Mouse (Mus musculus): ENCODE data around the gene Gsto2. TPM values are rescaled to one million over a fixed set of nuclear protein-coding genes. Genes with fewer than 3 reads are reported as not detected.

Gsto2 gene
- polyA plus RNA-seq (2014; fragmentation: Nextera tagmentation; extraction: Ambion mirVana) = 0.76 and 1.1 TPM in 2 replicates

DNA sequence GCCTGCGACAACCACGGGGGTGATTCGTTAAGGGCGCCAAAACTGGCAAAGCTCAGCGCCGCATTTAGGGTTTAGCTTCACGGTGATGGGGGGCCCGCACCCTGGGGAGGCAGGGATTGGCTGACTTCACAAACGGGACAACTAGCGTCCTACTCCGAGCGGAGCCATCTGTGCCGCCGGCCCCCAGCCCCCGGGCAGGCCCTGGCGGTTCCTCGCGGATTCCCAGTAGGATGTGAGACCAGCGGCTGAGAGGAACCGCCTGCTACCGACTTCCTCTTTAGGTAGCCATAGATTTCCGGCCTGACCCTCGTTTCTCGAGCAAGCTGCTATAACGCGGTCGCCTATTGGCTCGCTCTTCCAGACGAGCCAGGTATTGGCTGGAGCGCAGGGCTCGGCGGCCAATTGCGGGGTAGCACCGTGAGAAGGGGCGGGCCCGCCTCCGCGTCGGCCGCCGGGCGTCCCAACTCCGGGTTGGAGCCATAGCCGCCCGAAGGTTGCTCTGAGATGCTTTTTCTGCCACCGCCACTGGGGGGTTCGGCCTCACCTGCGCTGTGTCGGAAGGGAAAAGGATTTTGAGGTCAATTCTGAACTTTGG, at the start of gene Gsto2:
Gene Gsto2 (plus strand): TSS at position 182 of the 595 bp plus-strand sequence.
- H3K36me3 ChIP-seq (ENCODE audit: control insufficient read depth, insufficient read depth, low read length) = no peaks in the 10 kb centered on the region
- peak; percentile 100 for ATAC-seq (replicated peaks; ENCODE audit: low FRiP score)
- WGBS = under 1% methylated on average over 49 of the region's 49 CpGs

DNA sequence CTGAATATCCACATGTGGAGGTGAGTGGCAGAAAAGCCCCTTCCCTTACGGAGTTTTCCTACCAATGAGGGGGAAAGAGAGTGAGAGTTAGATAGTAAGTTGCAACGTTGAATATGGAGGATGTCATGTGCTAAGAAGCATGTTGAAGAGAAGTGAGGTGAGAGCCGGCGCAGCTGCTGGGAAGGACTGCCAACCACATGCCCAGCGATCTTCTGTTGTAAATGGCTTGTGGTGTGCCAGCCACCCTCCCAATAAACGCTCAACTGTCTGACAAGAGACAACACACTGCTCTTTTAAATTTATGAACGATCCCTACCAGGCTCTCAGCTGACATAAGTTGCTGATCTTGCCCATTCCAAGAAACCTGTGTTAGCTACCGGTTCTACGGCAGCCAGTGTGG, 47.6 kb upstream of the Gsto2 start:
- H3K4me2 ChIP-seq (ENCODE audit: low read depth, low read length, severe bottlenecking) = no peak overlapping the region
- H3K36me3 ChIP-seq (ENCODE audit: control insufficient read depth, insufficient read depth, low read length) = no peaks in the 10 kb centered on the region
- H3K9ac ChIP-seq (ENCODE audit: low read length) = no peak overlapping the region
- 88% methylated on average over 9 of the region's 9 CpGs for WGBS
- no peaks in the 10 kb centered on the region for H3K9me3 ChIP-seq (ENCODE audit: control insufficient read depth, low read length)
- H3K27me3 ChIP-seq (ENCODE audit: control insufficient read depth, insufficient read depth, low read length) = no peaks in the 10 kb centered on the region
- no peaks in the 10 kb centered on the region for H3K4me1 ChIP-seq (replicated peaks; ENCODE audit: control insufficient read depth, insufficient read depth, low read length)
- DNase-seq (ENCODE audit: low spot score) = no peak
- H3K4me3 ChIP-seq (ENCODE audit: low read depth, low read length) = no peak overlapping the region
- ATAC-seq (replicated peaks; ENCODE audit: low FRiP score) = no peak
- no peak overlapping the region for H3K27ac ChIP-seq (ENCODE audit: low read depth, low read length)

More for the DNA sequence above, at the start of gene Gsto2:
- Histone ChIP-seq H3K27me3 (ENCODE audit: control insufficient read depth, insufficient read depth, low read length) (no peaks in the 10 kb centered on the region), H3K27ac (ENCODE audit: low read depth, low read length) (peak within 1 kb of the TSS; percentile 34; the same call in 1 of the 2 replicates), H3K9me3 (ENCODE audit: control insufficient read depth, low read length) (no peaks in the 10 kb centered on the region), H3K9ac (ENCODE audit: low read length) (peak within 1 kb of the TSS; percentile 89), H3K4me3 (ENCODE audit: low read depth, low read length) (peak within 1 kb of the TSS; percentile 64), H3K4me2 (ENCODE audit: low read depth, low read length, severe bottlenecking) (peak within 1 kb of the TSS; percentile 84), H3K4me1 (replicated peaks; ENCODE audit: control insufficient read depth, insufficient read depth, low read length) (no peaks in the 10 kb centered on the region)
- DNase-seq (ENCODE audit: low spot score) = peak; percentile 97

DNA sequence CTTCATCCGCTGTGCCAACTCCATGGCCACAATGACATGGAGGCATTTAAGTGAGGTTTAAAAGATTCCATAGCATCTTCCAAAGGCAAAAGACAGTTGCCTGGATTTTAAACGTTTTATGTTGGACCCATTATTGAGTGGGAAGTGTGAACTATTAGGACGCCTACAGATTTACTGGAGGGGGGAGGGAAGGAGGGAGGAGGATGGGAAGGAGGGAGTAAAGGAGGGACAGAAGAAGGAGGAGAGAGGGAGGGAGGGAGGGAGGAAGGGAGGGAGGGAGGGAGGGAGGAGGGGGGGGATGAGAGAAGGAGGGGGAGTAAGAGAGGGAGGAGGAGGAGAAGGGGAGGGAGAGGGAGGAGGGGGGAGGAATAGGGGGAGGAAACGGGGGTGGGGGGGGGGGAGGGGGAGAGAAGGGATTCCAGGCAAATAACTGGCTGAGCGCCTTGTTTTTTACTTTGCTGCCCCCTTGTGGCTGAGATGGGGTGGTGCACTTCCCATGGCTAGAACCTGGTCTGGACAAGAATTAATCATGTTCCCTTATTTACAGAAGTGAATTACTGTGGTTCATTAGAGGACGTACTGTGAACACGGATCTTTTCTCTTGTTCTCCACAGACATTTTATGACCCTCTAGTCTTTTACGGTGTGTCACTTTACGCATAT, 44.4 kb upstream of the Gsto2 start:
- DNase-seq (ENCODE audit: low spot score) (peak; percentile 84), ATAC-seq (replicated peaks; ENCODE audit: low FRiP score) (0 out of 2 replicates have a peak, but pooled peaks have one; percentile 27)
- Histone ChIP-seq H3K9me3 (ENCODE audit: control insufficient read depth, low read length) (no peaks in the 10 kb centered on the region), H3K36me3 (ENCODE audit: control insufficient read depth, insufficient read depth, low read length) (no peaks in the 10 kb centered on the region), H3K9ac (ENCODE audit: low read length) (no peak overlapping the region), H3K27me3 (ENCODE audit: control insufficient read depth, insufficient read depth, low read length) (no peaks in the 10 kb centered on the region), H3K4me1 (replicated peaks; ENCODE audit: control insufficient read depth, insufficient read depth, low read length) (no peaks in the 10 kb centered on the region), H3K27ac (ENCODE audit: low read depth, low read length) (no peak overlapping the region), H3K4me2 (ENCODE audit: low read depth, low read length, severe bottlenecking) (no peak overlapping the region), H3K4me3 (ENCODE audit: low read depth, low read length) (no peak overlapping the region)
- WGBS = 23% methylated on average over 9 of the region's 9 CpGs

DNA sequence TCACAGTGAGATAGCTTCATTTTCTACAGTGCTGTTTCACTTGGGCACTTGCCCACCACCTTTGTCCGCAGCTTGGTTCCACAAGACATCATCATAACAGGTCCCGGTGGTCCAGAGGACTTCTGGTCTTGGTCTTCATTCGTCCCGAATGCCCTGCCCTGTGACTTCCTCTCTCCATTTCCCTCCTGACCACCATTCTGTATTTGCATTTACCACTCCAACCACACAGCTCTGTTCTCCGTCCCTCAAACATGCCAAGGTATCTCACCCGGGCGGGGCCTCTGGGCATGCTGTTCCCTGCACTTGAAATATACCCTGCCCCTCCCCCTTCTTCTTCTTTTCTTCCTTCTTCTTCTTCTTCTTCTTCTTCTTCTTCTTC, 43.9 kb upstream of the Gsto2 start:
- 67% methylated on average over 7 of the region's 7 CpGs for WGBS
- H3K27ac ChIP-seq (ENCODE audit: low read depth, low read length) = no peak overlapping the region
- no peak overlapping the region for H3K4me2 ChIP-seq (ENCODE audit: low read depth, low read length, severe bottlenecking)
- DNase-seq (ENCODE audit: low spot score) (no peak), ATAC-seq (replicated peaks; ENCODE audit: low FRiP score) (no peak)
- no peaks in the 10 kb centered on the region for H3K4me1 ChIP-seq (replicated peaks; ENCODE audit: control insufficient read depth, insufficient read depth, low read length)
- no peak overlapping the region for H3K9ac ChIP-seq (ENCODE audit: low read length)
- no peak overlapping the region for H3K4me3 ChIP-seq (ENCODE audit: low read depth, low read length)
- no peaks in the 10 kb centered on the region for H3K36me3 ChIP-seq (ENCODE audit: control insufficient read depth, insufficient read depth, low read length)
- no peaks in the 10 kb centered on the region for H3K27me3 ChIP-seq (ENCODE audit: control insufficient read depth, insufficient read depth, low read length)
- H3K9me3 ChIP-seq (ENCODE audit: control insufficient read depth, low read length) = no peaks in the 10 kb centered on the region

DNA sequence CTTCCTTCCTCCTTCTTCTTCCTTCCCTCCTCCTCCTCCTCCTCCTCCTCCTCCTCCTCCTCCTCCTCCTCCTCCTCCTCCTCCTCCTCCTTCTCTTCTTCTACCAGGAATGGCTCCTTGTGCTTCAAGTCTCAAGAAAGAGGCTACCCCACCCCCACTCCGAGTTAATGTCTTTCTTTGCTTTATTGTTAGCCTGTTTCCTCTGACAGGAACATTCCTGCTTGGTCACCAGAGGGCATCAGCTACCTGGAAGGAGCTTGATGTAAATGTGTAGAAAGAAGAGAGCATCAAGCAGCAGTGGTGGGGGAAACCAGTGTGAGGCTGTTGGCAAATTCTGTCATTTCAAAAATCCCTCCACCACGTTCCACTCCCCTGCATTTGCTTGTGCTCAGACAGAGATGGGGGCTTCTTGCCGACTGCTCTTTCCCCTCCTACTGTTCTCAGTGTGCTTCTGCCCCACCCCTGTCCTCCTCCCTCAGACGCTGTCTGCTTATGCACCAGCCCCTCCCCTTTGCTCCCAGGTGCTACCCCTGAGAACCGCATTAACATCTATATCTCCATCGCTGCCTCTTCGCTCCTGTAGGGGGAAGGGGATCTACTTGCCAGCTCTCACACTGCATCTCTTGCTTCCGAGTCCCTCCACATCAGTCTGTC, 43.1 kb upstream of the Gsto2 start:
- 20% methylated on average over 8 of the region's 8 CpGs for WGBS
- Histone ChIP-seq H3K4me2 (ENCODE audit: low read depth, low read length, severe bottlenecking) (no peak overlapping the region), H3K4me3 (ENCODE audit: low read depth, low read length) (no peak overlapping the region), H3K9ac (ENCODE audit: low read length) (no peak overlapping the region), H3K4me1 (replicated peaks; ENCODE audit: control insufficient read depth, insufficient read depth, low read length) (no peaks in the 10 kb centered on the region), H3K36me3 (ENCODE audit: control insufficient read depth, insufficient read depth, low read length) (no peaks in the 10 kb centered on the region), H3K27me3 (ENCODE audit: control insufficient read depth, insufficient read depth, low read length) (no peaks in the 10 kb centered on the region), H3K27ac (ENCODE audit: low read depth, low read length) (no peak overlapping the region), H3K9me3 (ENCODE audit: control insufficient read depth, low read length) (no peaks in the 10 kb centered on the region)
- no peak for DNase-seq (ENCODE audit: low spot score)
- ATAC-seq (replicated peaks; ENCODE audit: low FRiP score) = no peak

DNA sequence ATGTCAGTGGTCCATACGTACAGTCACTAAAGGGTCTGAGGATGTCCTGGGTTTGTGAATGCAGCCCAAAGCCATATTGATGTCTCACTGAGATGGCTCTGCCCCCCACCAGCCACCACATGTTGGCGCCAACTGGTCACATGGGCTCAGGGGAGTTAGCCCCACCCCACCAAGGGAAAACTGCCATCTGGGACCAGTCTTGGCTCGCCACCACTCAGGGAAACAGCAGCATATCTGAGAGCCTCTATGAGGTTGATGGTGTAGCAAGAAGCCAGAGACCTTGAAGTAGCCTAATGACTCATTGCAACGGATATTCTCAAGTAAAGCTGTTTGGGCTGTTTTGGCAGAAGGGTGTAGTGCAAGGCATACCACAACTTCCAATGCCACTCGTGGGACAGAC, 41.3 kb upstream of the Gsto2 start:
- Histone ChIP-seq H3K36me3 (ENCODE audit: control insufficient read depth, insufficient read depth, low read length) (no peaks in the 10 kb centered on the region), H3K9me3 (ENCODE audit: control insufficient read depth, low read length) (no peaks in the 10 kb centered on the region), H3K27me3 (ENCODE audit: control insufficient read depth, insufficient read depth, low read length) (no peaks in the 10 kb centered on the region), H3K9ac (ENCODE audit: low read length) (no peak overlapping the region), H3K4me1 (replicated peaks; ENCODE audit: control insufficient read depth, insufficient read depth, low read length) (no peaks in the 10 kb centered on the region), H3K4me3 (ENCODE audit: low read depth, low read length) (no peak overlapping the region), H3K27ac (ENCODE audit: low read depth, low read length) (no peak overlapping the region), H3K4me2 (ENCODE audit: low read depth, low read length, severe bottlenecking) (no peak overlapping the region)
- no peak for DNase-seq (ENCODE audit: low spot score)
- ATAC-seq (replicated peaks; ENCODE audit: low FRiP score) = no peak
- WGBS = 85% methylated on average over 5 of the region's 5 CpGs

DNA sequence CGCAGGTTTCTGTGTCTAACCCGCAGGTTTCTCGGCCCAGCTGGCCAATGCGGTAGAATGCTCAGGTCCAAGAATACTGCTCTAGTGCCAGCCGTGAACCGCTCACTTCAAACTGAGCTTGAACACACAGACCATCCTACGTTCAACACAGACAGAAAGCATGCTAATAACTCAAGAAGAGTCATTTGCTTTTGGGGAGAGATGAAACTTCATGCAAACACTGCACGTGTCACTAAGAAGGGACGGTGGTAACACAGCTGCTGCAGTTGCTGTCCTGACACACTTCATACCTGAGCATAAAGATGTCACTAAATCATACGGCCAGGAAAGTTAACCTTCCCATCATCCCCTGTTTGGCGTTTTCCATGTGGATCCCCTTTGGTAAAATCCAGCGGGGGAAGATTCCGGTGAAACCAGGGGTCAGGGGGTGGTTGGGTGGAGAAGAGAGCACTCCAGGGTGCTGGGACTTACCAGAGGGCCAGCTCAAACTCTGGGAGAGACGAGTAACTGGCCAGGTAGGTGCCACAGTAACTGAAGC, 35.4 kb upstream of the Gsto2 start:
- WGBS = 85% methylated on average over 14 of the region's 14 CpGs
- H3K4me2 ChIP-seq (ENCODE audit: low read depth, low read length, severe bottlenecking) = no peak overlapping the region
- H3K27ac ChIP-seq (ENCODE audit: low read depth, low read length) = no peak overlapping the region
- no peaks in the 10 kb centered on the region for H3K9me3 ChIP-seq (ENCODE audit: control insufficient read depth, low read length)
- DNase-seq (ENCODE audit: low spot score) (no peak), ATAC-seq (replicated peaks; ENCODE audit: low FRiP score) (no peak)
- no peaks in the 10 kb centered on the region for H3K36me3 ChIP-seq (ENCODE audit: control insufficient read depth, insufficient read depth, low read length)
- H3K4me3 ChIP-seq (ENCODE audit: low read depth, low read length) = no peak overlapping the region
- no peaks in the 10 kb centered on the region for H3K4me1 ChIP-seq (replicated peaks; ENCODE audit: control insufficient read depth, insufficient read depth, low read length)
- no peaks in the 10 kb centered on the region for H3K27me3 ChIP-seq (ENCODE audit: control insufficient read depth, insufficient read depth, low read length)
- H3K9ac ChIP-seq (ENCODE audit: low read length) = no peak overlapping the region

DNA sequence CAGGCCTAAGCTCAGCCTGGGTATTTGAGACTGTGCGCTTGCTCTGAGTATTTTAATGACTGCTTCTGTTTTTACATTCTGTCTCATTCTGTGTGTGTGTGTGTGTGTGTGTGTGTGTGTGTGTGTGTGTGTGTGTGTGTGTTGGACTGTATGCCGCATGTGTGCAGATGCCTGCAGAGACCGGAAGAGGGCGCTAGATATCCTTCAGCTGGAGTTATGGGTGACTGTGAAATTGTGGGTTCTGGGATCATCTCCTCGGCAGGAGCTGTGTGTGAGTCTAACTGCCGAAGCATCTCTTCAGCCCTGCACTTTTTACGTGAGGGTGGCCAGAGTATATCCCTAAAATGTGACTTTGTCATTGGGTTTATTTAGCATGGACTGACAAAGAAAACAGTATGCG, 34.2 kb upstream of the Gsto2 start:
- Histone ChIP-seq H3K4me2 (ENCODE audit: low read depth, low read length, severe bottlenecking) (no peak overlapping the region), H3K27ac (ENCODE audit: low read depth, low read length) (no peak overlapping the region), H3K9ac (ENCODE audit: low read length) (no peak overlapping the region), H3K4me3 (ENCODE audit: low read depth, low read length) (no peak overlapping the region), H3K27me3 (ENCODE audit: control insufficient read depth, insufficient read depth, low read length) (no peaks in the 10 kb centered on the region), H3K9me3 (ENCODE audit: control insufficient read depth, low read length) (no peaks in the 10 kb centered on the region), H3K36me3 (ENCODE audit: control insufficient read depth, insufficient read depth, low read length) (no peaks in the 10 kb centered on the region), H3K4me1 (replicated peaks; ENCODE audit: control insufficient read depth, insufficient read depth, low read length) (no peaks in the 10 kb centered on the region)
- DNase-seq (ENCODE audit: low spot score) (no peak), ATAC-seq (replicated peaks; ENCODE audit: low FRiP score) (no peak)
- whole genome bisulfite sequencing = 95% methylated on average over 8 of the region's 8 CpGs
